In genomic region chr1:139454340-139455225, GRCm38 (mm10) we compare ENCODE assay signal across 8 mouse cellular contexts. TPM values are rescaled to one million over a fixed set of nuclear protein-coding genes. Genes with fewer than 3 reads are reported as not detected.
DNase-seq lines count a peak whose midpoint lies in the region; ATAC-seq and TF ChIP-seq lines count a peak whose summit lies in the region.

Gene Aspm (plus strand): TSS chr1:139454772.

- peak within 1 kb of the TSS; percentile 49 for H3K9ac ChIP-seq in forebrain, embryonic 16.5 days (replicated peaks; ENCODE audit: low read depth, low read length)
- H3K9ac ChIP-seq in lung, embryonic 14.5 days = peak within 1 kb of the TSS; percentile 77

- no peaks in the 10 kb centered on the region for H3K27me3 ChIP-seq in G1E (ENCODE audit: insufficient read depth, low read length)
- H3K27me3 ChIP-seq in forebrain, embryonic 16.5 days (replicated peaks; ENCODE audit: control insufficient read depth, insufficient read depth, low read length) = no peaks in the 10 kb centered on the region
- H3K27me3 ChIP-seq in lung, embryonic 14.5 days (ENCODE audit: insufficient read depth, low read length) = no peaks in the 10 kb centered on the region
- H3K27me3 ChIP-seq in thymus, adult 2 months (ENCODE audit: control insufficient read depth, insufficient read depth, low read length) = no peaks in the 10 kb centered on the region

- intact Hi-C loops in heart, postnatal 36 days (cut with DNase I) = no loop called here

- TF ChIP-seq POLR2A in olfactory bulb, adult 2 months (IDR thresholded peaks at IDR 0.05; ENCODE audit: insufficient read depth, low read depth, low read length) = no peak
- TF ChIP-seq POLR2A in thymus, adult 2 months (IDR thresholded peaks at IDR 0.05; ENCODE audit: control insufficient read depth, extremely low read depth, insufficient read depth, low read length, poor library complexity) = 0 out of 2 replicates have a peak, but pooled peaks have one; percentile 43

- TF ChIP-seq CTCF in G1E (IDR thresholded peaks at IDR 0.05; ENCODE audit: low read depth, low read length) = no peak
- no peak for TF ChIP-seq CTCF in layer of hippocampus, adult 2 months (conservative IDR thresholded peaks at IDR 0.05)
- TF ChIP-seq CTCF in lung, embryonic 14.5 days (IDR thresholded peaks at IDR 0.05; ENCODE audit: low read depth) = no peak
- TF ChIP-seq CTCF in olfactory bulb, adult 2 months (IDR thresholded peaks at IDR 0.05; ENCODE audit: insufficient read depth, low read depth, low read length) = no peak
- no peak for TF ChIP-seq CTCF in thymus, adult 2 months (IDR thresholded peaks at IDR 0.05; ENCODE audit: borderline replicate concordance, control insufficient read depth, extremely low read depth, insufficient read depth, low read length, poor library complexity)

- DNase-seq in G1E (ENCODE audit: low spot score) = peak; percentile 96
- peak; percentile 80 to 89 for DNase-seq in cerebellum, adult 18-20 months
- DNase-seq in heart, postnatal 36 days = peak; percentile 83 to 84
- peak; percentile 79 to 90 for DNase-seq in layer of hippocampus, adult 2 months (ENCODE audit: low spot score in 2 of 2)
- peak; percentile 97 for DNase-seq in lung, embryonic 14.5 days
- DNase-seq in thymus, adult 2 months = peak; percentile 91

- H3K9me3 ChIP-seq in G1E (replicated peaks) = no peaks in the 10 kb centered on the region
- no peaks in the 10 kb centered on the region for H3K9me3 ChIP-seq in forebrain, embryonic 16.5 days (ENCODE audit: control insufficient read depth, low read length)
- no peaks in the 10 kb centered on the region for H3K9me3 ChIP-seq in lung, embryonic 14.5 days (ENCODE audit: low read depth, low read length)

- peak within 1 kb of the TSS; percentile 93 for H3K4me2 ChIP-seq in forebrain, embryonic 16.5 days (ENCODE audit: low read length)
- H3K4me2 ChIP-seq in lung, embryonic 14.5 days = peak within 1 kb of the TSS; percentile 80

- peak within 1 kb of the TSS; percentile 86 for H3K4me3 ChIP-seq in G1E (ENCODE audit: low read depth, low read length)
- H3K4me3 ChIP-seq in forebrain, embryonic 16.5 days (replicated peaks; ENCODE audit: low read length) = peak within 1 kb of the TSS; percentile 72
- peak within 1 kb of the TSS; percentile 80 for H3K4me3 ChIP-seq in layer of hippocampus, adult 2 months
- H3K4me3 ChIP-seq in lung, embryonic 14.5 days (ENCODE audit: low read depth, low read length) = peak within 1 kb of the TSS; percentile 91
- peak within 1 kb of the TSS; percentile 54 for H3K4me3 ChIP-seq in olfactory bulb, adult 2 months (ENCODE audit: insufficient read depth, low read depth, low read length)
- H3K4me3 ChIP-seq in thymus, adult 2 months (ENCODE audit: control insufficient read depth, insufficient read depth, low read length) = peak within 1 kb of the TSS; percentile 78

- peaks cover 31% of the 10 kb centered on the region for H3K36me3 ChIP-seq in G1E (replicated peaks)
- no peaks in the 10 kb centered on the region for H3K36me3 ChIP-seq in forebrain, embryonic 16.5 days (ENCODE audit: control insufficient read depth, insufficient read depth)
- H3K36me3 ChIP-seq in lung, embryonic 14.5 days (ENCODE audit: insufficient read depth) = peaks cover 22% of the 10 kb centered on the region
- H3K36me3 ChIP-seq in thymus, adult 2 months (ENCODE audit: control insufficient read depth, insufficient read depth, low read length) = peaks cover 8% of the 10 kb centered on the region

- H3K27ac ChIP-seq in forebrain, embryonic 16.5 days (ENCODE audit: low read length) = no peak within 1 kb of the TSS
- H3K27ac ChIP-seq in layer of hippocampus, adult 2 months = no peak within 1 kb of the TSS
- peak within 1 kb of the TSS; percentile 80 for H3K27ac ChIP-seq in lung, embryonic 14.5 days (ENCODE audit: low read depth)
- no peak within 1 kb of the TSS for H3K27ac ChIP-seq in olfactory bulb, adult 2 months (ENCODE audit: insufficient read depth, low read depth, low read length)
- H3K27ac ChIP-seq in thymus, adult 2 months (ENCODE audit: control insufficient read depth, insufficient read depth, low read length) = no peak within 1 kb of the TSS

- ATAC-seq in G1E (ENCODE audit: extremely low read depth, insufficient number of reproducible peaks, low FRiP score, poor library complexity, severe bottlenecking) = peak; percentile 98
- peak; percentile 100 for ATAC-seq in forebrain, embryonic 16.5 days
- ATAC-seq in lung, embryonic 14.5 days (ENCODE audit: insufficient read depth) = peak; percentile 99

- peaks cover 33% of the 10 kb centered on the region for H3K4me1 ChIP-seq in G1E (ENCODE audit: insufficient read depth, low read depth, low read length)
- H3K4me1 ChIP-seq in forebrain, embryonic 16.5 days (replicated peaks; ENCODE audit: control insufficient read depth, insufficient read depth, low read length) = peaks cover 13% of the 10 kb centered on the region
- no peaks in the 10 kb centered on the region; the same call in 1 of the 2 replicates for H3K4me1 ChIP-seq in lung, embryonic 14.5 days (ENCODE audit: insufficient read depth)
- H3K4me1 ChIP-seq in olfactory bulb, adult 2 months (ENCODE audit: control insufficient read depth, insufficient read depth, low read length) = peaks cover 8% of the 10 kb centered on the region
- peaks cover 8% of the 10 kb centered on the region for H3K4me1 ChIP-seq in thymus, adult 2 months (replicated peaks; ENCODE audit: control insufficient read depth, insufficient read depth, low read length)

- under 1% methylated on average over 65 of the region's 65 CpGs for WGBS in forebrain, embryonic 16.5 days
- under 1% methylated on average over 65 of the region's 65 CpGs for WGBS in lung, embryonic 14.5 days
- WGBS in olfactory bulb, adult 2 months = under 1% methylated on average over 65 of the region's 65 CpGs
- under 1% methylated on average over 65 of the region's 65 CpGs for WGBS in thymus, adult 2 months

RNA-seq across cellular contexts. Expression of gene Aspm, which starts in this region (rescaled TPM):
- total RNA-seq in G1E (2014; fragmentation: Nextera tagmentation) = 83.9 and 107 TPM in 2 replicates
- 53.6 and 63.2 TPM in 2 replicates for total RNA-seq in G1E (2017)
- 5.3 and 5.4 TPM in 2 replicates for polyA plus RNA-seq in G1E (2012)
- 8.2 and 9.2 TPM in 2 replicates for polyA plus RNA-seq in forebrain, embryonic 16.5 days (2015; fragmentation: Nextera tagmentation; extraction: Ambion mirVana)
- total RNA-seq in heart, postnatal 36 days (2021) = under 1 TPM; 0.81 to 0.86 TPM
- total RNA-seq in layer of hippocampus, adult 2 months (2021) = under 1 TPM; 0.64 to 0.88 TPM
- 24.3 and 25.4 TPM in 2 replicates for polyA plus RNA-seq in lung, embryonic 14.5 days (2014; fragmentation: Nextera tagmentation; extraction: Ambion mirVana)
- polyA plus RNA-seq in olfactory bulb, adult 2 months (2012; ENCODE audit: insufficient read depth, insufficient read length, low replicate concordance, missing spikeins) = not detected in 2 replicates
- 4.7 and 6.6 TPM in 2 replicates for polyA plus RNA-seq in thymus, adult 2 months (2012; rRNA removed)

Comparison
In these comparisons a context has a peak if more than half of its experiments do, and no peak if none do; other contexts are left out.
1. RNA of gene Aspm (total RNA-seq): 53.6 to 107 TPM in G1E; 0.64 to 0.88 TPM in layer of hippocampus, adult 2 months and 0.81 to 0.86 TPM in heart, postnatal 36 days; every median in the first group is over 10 times any median in the second.
2. Peak in DNase-seq in heart, postnatal 36 days; RNA of the gene not detected or under 1 TPM.
3. Peak in DNase-seq and H3K4me3 ChIP-seq in layer of hippocampus, adult 2 months; RNA of the gene not detected or under 1 TPM.
4. Peak in every context shown above with its lines, with median percentiles within 50 percentile points of each other: ATAC-seq, DNase-seq and H3K4me3 ChIP-seq.